Mouse (Mus musculus) midbrain, embryonic 15.5 days (tissue): ENCODE data around the gene Rnf181. TPM values are rescaled to one million over a fixed set of nuclear protein-coding genes. Genes with fewer than 3 reads are reported as not detected.

Experiments
- ATAC-seq: fragments of 200-750 bp; cut with Nextera tagmentation; replicated peaks from 2 replicates; pipeline ENCODE4 v1.8.0; 2017; ENCODE audit warnings: moderate TSS enrichment
- H3K27ac ChIP-seq: fragments of 300-500 bp; sonication (generic); 2 replicates; pipeline ENCODE4 v1.5.1; 2015; ENCODE audit warnings: mild to moderate bottlenecking, inconsistent platforms
- H3K27me3 ChIP-seq: fragments of 300-500 bp; sonication (generic); replicated peaks from 2 replicates; pipeline ENCODE4 v1.6.1; 2015; ENCODE audit warnings: inconsistent platforms
- H3K36me3 ChIP-seq: fragments of 300-500 bp; sonication (generic); replicated peaks from 2 replicates; pipeline ENCODE4 v1.6.1; 2015; ENCODE audit warnings: inconsistent platforms
- H3K4me1 ChIP-seq: fragments of 300-500 bp; sonication (generic); 2 replicates; pipeline ENCODE4 v1.6.1; 2015; ENCODE audit warnings: inconsistent platforms
- H3K4me2 ChIP-seq: fragments of 300-500 bp; sonication (generic); 2 replicates; pipeline ENCODE4 v1.6.1; 2015; ENCODE audit warnings: inconsistent platforms, mild to moderate bottlenecking, moderate library complexity
- H3K4me3 ChIP-seq: fragments of 300-500 bp; sonication (generic); 2 replicates; pipeline ENCODE4 v1.5.1; 2015; ENCODE audit warnings: mild to moderate bottlenecking, inconsistent platforms
- H3K9ac ChIP-seq: fragments of 300-500 bp; sonication (generic); 2 replicates; pipeline ENCODE4 v1.6.1; 2015; ENCODE audit warnings: mild to moderate bottlenecking, inconsistent platforms
- H3K9me3 ChIP-seq: fragments of 300-500 bp; sonication (generic); 2 replicates; pipeline ENCODE4 v1.6.1; 2016; ENCODE audit warnings: inconsistent platforms
- WGBS: fragments of 180-500 bp; shearing (Covaris S2); methylation state at CpG from one replicate; pipeline ENCODE4 v1.1.7; 2015; ENCODE audit warnings: mixed read lengths; 5-methylcytosine and 5-hydroxymethylcytosine counted together
- polyA plus RNA-seq: library from polyadenylated mRNA; unstranded; fragments of >200 nt; fragmentation: Nextera tagmentation; extraction: Ambion mirVana; gene quantifications from 2 replicates; pipeline ENCODE4 v1.2.1, GENCODE M21; 2015

The Rnf181 gene
- polyA plus RNA-seq, 1 experiment from 2014 or later = 137 TPM

DNA sequence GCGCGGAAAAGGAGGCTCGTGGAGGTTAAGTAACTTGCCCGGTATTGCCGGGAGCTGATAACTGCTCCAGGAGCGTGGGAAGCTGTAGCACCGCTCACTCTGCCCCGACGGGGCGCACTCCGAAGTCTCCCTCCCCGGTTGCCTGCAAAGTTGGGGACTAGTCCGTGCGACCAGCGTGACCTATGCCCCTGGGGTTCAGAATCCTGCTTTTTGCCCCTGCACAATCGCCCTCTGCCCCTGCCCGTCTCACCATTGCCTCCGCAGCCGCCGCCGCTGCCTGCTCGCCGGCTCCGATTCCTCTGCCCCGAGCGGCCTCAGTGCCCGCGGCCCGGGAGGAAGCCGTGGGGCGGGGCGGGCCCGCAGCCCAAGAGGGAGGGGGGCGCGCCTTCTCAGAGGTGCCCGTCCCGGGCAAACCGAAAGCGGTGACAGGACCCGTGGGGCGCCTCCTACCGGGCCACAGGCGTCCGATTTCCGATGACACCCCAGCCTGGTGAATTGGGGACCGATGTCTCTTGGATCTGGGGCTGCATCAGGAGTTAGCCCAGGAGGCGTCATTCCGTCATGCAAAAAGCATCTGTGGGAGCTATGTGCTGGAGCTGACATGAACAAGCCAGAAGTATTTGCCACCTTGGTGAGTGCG lies 13.5 kb upstream of the Rnf181 start, which contains the start of gene Vamp5:
Vamp5 (minus strand) TSS at position 338 of the 640 bp plus-strand sequence.
- H3K27me3 ChIP-seq = peaks cover 26% of the 10 kb centered on the region
- no peaks in the 10 kb centered on the region for H3K36me3 ChIP-seq
- no peak within 1 kb of the TSS for H3K27ac ChIP-seq
- H3K4me2 ChIP-seq = peak within 1 kb of the TSS; percentile 56
- no peaks in the 10 kb centered on the region for H3K9me3 ChIP-seq
- peaks cover 6% of the 10 kb centered on the region for H3K4me1 ChIP-seq
- 0 out of 2 replicates have a peak, but pooled peaks have one; percentile 9 for ATAC-seq
- H3K4me3 ChIP-seq = peak within 1 kb of the TSS; percentile 39
- peak within 1 kb of the TSS; percentile 38 for H3K9ac ChIP-seq
- 2% methylated on average over 49 of the region's 49 CpGs for WGBS

DNA sequence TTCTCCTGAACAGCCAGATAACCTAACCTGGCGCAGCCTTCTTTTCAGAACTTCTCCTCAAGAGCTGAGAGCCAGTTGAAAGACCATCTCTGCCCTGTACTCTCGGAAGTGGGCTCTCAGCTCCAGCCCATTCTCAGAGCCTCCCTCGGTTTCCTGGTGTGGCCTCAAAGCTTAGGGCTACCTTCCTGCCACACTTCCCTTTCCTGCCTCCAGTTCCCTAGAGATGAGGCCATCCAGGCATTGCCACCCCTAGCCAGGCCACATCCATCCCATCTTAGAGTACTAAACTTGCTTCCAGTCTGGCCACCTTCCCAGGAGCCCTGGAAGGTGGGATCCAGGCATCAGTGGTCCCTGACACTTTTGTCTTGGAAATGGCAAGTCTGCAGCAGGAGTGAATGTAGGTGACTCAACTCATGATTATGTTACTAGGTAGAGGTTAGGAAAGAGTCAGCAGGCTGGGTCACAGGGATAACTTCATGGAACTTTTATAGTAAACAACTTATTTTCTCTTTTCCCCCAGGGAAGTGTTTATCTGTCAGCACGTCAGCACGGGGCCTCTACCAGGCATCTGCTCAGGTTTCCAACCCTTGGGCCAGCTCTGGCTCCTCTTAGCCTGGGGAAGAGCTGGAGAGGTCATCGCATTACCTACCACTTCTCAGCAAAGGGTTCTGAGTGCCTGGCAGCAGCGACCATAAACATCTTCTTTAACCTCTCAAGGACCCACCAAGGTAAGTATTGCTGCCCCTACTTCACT lies 12.8 kb upstream of the Rnf181 start:
- Histone ChIP-seq H3K4me1 (peaks cover 6% of the 10 kb centered on the region), H3K27ac (no peak overlapping the region), H3K36me3 (no peaks in the 10 kb centered on the region), H3K4me2 (peak overlapping the region; percentile 56; the same call in 1 of the 2 replicates), H3K9ac (no peak overlapping the region), H3K9me3 (no peaks in the 10 kb centered on the region), H3K27me3 (peaks cover 26% of the 10 kb centered on the region), H3K4me3 (peak overlapping the region; percentile 39; the same call in 1 of the 2 replicates)
- no peak for ATAC-seq
- WGBS = 43% methylated on average over 7 of the region's 7 CpGs

DNA sequence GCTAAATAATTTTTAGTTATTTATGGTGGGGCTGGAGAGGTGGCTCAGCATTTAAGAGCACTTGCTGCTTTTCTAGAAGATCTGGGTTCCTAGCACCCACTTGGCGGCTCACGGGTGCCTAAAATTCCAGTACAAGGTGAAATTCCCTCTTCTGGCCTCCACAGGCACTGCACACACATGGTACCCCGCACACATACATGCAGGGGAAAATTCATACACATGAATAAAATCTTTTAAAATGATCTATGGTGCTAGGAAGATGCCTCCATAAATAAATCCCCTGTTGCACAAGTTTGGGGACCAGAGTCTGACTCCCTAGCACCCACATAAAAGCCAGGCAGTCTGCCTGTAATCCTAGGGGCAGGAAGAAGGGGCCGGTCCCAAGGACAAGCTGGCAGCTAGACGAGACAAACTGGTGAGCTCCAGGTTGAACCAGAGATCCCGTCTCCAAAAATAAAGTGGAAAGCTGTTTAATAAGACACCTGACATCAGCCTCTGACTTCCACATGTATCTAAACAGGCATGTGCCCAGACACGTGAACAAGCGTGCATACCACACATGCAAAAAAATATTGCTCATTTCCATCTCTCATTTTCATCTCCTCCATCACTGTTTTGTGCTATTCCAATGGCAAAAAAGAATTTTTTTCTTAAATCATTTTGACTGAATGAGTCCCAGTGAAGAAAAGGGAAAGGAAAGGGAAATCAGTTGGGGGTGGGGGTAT lies 11.9 kb upstream of the Rnf181 start:
- no peak overlapping the region for H3K4me3 ChIP-seq
- peaks cover 26% of the 10 kb centered on the region for H3K27me3 ChIP-seq
- H3K27ac ChIP-seq = no peak overlapping the region
- no peaks in the 10 kb centered on the region for H3K9me3 ChIP-seq
- no peaks in the 10 kb centered on the region for H3K36me3 ChIP-seq
- H3K4me2 ChIP-seq = no peak overlapping the region
- H3K9ac ChIP-seq = no peak overlapping the region
- peaks cover 6% of the 10 kb centered on the region for H3K4me1 ChIP-seq
- no peak for ATAC-seq
- 83% methylated on average over 8 of the region's 8 CpGs for WGBS

DNA sequence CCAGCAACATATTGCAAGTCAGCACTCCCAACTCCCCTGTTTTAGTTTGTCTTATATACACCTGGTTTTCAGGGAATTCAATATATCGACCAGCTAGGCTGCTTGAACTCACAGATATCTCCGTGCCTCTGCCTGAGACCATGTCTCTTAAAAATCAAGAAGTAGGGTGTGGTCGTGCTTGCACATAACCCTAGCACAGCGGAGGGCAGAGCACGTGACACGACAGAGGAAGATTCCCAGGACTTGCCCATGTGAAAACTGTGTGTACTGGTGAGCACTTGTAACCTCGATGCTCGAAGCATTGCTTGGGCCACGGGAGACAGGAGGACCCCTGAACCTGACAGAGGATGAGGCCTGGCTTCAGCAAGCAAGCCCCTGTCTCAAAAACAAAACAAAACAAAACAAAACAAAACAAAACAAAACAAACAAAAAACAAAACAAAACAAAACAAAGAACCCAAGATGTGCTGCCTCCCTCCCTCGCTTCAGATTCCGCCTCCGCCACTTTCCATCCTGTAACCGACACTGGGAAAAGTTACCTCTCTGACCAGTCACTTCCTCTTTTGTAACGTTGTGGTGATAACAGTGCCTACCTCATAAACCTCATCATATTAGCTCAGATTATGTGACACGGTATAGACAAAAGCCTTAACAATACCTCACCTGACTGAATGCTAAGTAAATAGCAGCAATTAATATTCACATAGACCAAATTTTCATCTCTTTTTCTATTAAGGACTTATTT lies 8.2 kb upstream of the Rnf181 start:
- ATAC-seq = no peak
- H3K4me3 ChIP-seq = no peak overlapping the region

DNA sequence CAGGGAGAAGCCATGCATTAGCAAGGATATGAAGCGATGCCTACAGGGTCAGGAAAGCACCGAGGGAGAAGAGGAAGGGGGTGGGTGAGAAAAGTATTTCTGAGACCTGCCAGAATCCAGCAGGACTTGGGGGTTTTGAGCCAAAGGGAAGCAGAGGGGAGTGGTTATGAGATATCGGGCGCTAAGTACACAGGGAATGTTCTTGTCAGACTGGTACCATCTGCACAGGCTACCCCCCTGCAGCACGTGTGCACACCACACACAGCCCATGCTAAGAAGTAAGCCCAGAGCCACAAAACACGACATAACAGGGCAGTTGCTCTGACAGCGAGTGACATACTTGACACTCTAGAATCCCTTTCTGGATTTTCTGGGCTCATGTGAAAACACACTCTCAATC lies 7.5 kb upstream of the Rnf181 start:
- Histone ChIP-seq H3K36me3 (no peaks in the 10 kb centered on the region), H3K4me1 (no peaks in the 10 kb centered on the region), H3K4me2 (no peak overlapping the region), H3K4me3 (no peak overlapping the region), H3K9ac (no peak overlapping the region), H3K27me3 (peaks cover 9% of the 10 kb centered on the region), H3K27ac (no peak overlapping the region), H3K9me3 (no peaks in the 10 kb centered on the region)
- WGBS = 68% methylated on average over 7 of the region's 7 CpGs
- no peak for ATAC-seq

More for the DNA sequence above, 8.2 kb upstream of the Rnf181 start:
- Histone ChIP-seq H3K27ac (no peak overlapping the region), H3K9me3 (no peaks in the 10 kb centered on the region), H3K9ac (no peak overlapping the region), H3K4me2 (no peak overlapping the region), H3K4me1 (peaks cover under 1% of the 10 kb centered on the region), H3K27me3 (peaks cover 17% of the 10 kb centered on the region), H3K36me3 (no peaks in the 10 kb centered on the region)
- WGBS = 90% methylated on average over 15 of the region's 15 CpGs

DNA sequence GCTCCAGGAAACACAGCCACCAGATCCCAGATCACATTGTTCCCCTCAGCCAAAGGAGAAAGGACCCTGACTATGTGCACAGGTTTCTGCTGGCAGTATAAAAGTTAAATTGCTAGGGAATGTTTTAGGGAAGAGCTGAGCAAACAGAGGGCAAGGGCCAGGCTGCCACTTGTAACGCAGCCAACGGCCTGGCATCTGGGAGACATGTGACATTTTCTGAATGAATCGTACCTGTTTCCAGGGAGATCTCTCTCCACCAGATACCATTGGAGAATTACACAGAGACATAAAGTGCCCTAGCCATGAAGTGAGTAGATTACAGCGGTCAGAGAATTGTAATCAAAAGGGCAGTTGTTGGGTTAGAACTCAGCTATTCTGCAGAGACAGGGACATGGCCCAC lies 6.4 kb upstream of the Rnf181 start:
- H3K4me3 ChIP-seq = no peak overlapping the region
- no peak for ATAC-seq
- H3K9me3 ChIP-seq = no peaks in the 10 kb centered on the region
- H3K4me1 ChIP-seq = no peaks in the 10 kb centered on the region
- no peak overlapping the region for H3K9ac ChIP-seq
- no peaks in the 10 kb centered on the region for H3K27me3 ChIP-seq
- H3K4me2 ChIP-seq = no peak overlapping the region
- H3K36me3 ChIP-seq = no peaks in the 10 kb centered on the region
- H3K27ac ChIP-seq = no peak overlapping the region
- 82% methylated on average over 4 of the region's 4 CpGs for WGBS

DNA sequence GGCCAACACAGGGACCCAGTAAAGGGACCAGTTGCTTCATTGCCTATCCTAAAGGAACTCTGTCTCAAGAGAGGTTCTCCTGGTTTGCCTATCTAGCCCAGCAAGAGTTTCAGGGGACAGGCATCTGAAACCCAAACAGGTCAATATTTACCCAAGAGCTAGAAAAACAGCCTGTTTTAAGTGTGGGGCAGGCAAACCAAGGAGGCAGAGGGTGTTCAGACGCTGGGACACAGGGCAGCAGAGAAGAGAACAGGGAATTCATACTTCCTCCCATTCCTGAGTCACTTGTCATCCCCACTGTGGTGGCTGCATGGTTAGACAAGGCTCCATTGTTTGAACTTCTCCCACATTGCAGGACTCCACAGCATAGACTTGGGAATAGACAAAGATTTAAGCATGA lies 4.8 kb upstream of the Rnf181 start:
- Histone ChIP-seq H3K36me3 (no peaks in the 10 kb centered on the region), H3K4me2 (no peak overlapping the region), H3K9me3 (no peaks in the 10 kb centered on the region), H3K9ac (no peak overlapping the region), H3K27ac (no peak overlapping the region), H3K4me1 (no peaks in the 10 kb centered on the region), H3K4me3 (no peak overlapping the region), H3K27me3 (no peaks in the 10 kb centered on the region)
- 38% methylated on average over 1 of the region's 1 CpGs for WGBS
- ATAC-seq = no peak

DNA sequence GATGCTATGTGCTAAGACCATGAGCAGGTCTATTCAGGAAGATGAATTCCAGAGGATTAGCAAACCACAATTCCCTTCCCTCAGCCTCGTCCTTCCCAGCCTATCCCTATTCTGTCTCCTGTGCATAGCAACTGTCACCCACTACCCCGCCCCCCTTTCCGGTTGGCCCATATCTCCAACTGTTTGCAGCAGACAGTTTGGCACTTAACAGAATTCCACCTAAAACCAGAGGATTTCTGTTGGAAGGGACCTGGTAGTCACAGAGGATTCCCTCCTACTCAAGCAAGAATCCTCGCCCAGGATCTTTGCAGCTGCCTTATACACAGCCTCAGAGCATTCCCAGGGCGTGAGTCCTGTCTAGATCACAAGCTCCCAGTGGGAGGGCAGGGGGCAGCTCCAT lies 4.4 kb upstream of the Rnf181 start:
- no peaks in the 10 kb centered on the region for H3K36me3 ChIP-seq
- no peak overlapping the region for H3K27ac ChIP-seq
- H3K4me2 ChIP-seq = no peak overlapping the region
- ATAC-seq = no peak
- H3K9ac ChIP-seq = no peak overlapping the region
- H3K4me3 ChIP-seq = no peak overlapping the region
- WGBS = 39% methylated on average over 5 of the region's 5 CpGs
- H3K4me1 ChIP-seq = no peaks in the 10 kb centered on the region
- H3K9me3 ChIP-seq = no peaks in the 10 kb centered on the region
- no peaks in the 10 kb centered on the region for H3K27me3 ChIP-seq

DNA sequence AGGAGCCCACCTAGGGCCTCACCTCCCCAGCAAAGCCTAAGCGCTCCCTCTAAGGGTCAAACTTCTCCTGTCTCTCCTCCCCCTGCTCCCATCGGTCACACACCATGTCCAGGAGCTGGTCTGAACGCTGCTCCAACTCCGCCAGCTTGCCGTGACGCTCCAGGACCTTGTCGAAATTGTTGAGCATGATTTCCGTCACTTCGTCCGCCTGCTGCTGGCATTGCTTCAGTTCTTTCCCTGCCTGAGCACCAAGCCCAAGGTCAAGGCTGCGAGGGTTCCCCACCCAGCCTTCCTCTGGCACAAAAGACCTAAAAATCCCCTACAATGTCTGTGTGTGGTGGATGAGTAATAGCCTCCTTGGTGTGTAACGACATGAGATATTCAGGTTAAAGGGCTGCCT lies 3.3 kb upstream of the Rnf181 start:
- Histone ChIP-seq H3K4me3 (no peak overlapping the region), H3K27me3 (no peaks in the 10 kb centered on the region), H3K9me3 (no peaks in the 10 kb centered on the region), H3K27ac (no peak overlapping the region), H3K4me1 (no peaks in the 10 kb centered on the region), H3K36me3 (no peaks in the 10 kb centered on the region), H3K4me2 (no peak overlapping the region), H3K9ac (no peak overlapping the region)
- 84% methylated on average over 12 of the region's 12 CpGs for WGBS
- no peak for ATAC-seq

DNA sequence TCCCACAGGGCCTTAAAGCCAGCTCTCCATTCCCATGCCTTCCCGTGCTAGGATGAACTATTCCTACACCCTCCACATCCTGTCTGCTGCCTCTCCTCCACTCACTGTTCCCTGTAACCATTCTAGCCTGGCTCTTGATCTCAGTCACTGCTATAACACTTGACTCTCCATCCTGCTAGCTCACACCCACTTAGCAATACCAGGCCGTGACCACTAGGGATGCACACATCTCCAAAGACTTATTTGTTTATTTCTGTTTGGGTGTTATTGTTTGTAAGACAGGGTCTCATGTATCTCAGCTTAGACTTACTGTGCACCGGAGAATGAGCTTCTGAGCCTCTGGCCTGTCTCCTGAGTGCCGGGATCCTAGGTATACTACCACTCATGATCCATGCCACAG lies 2.8 kb upstream of the Rnf181 start:
- Histone ChIP-seq H3K27ac (no peak overlapping the region), H3K27me3 (no peaks in the 10 kb centered on the region), H3K4me1 (no peaks in the 10 kb centered on the region), H3K4me2 (no peak overlapping the region), H3K4me3 (no peak overlapping the region), H3K36me3 (no peaks in the 10 kb centered on the region), H3K9me3 (no peaks in the 10 kb centered on the region), H3K9ac (no peak overlapping the region)
- WGBS = 82% methylated on average over 4 of the region's 4 CpGs
- ATAC-seq = no peak

DNA sequence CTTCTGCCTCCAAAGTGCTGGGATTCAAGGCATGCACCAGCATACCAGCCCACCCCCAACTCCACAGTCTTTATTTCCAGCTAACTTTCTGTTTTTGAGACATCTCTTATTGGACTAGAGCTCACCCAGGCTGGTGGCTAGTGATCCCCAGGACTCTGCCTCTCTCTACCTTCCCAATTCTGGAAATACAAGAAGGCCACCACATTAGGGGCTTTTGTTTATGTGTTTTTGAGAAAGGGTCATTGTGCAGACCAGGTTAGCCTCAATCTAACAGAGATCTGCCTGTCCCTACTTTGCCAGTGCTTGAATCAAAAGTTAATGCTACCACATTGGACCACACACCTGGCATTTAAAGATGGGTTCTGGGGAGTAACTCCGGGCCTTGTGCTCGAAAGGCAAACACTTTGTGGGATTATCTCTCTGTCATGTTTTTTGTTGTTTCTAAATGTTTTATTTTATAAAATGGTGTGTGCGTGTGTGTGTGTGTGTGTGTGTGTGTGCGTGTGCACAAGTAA lies 761 bp upstream of the Rnf181 start:
- no peak overlapping the region for H3K4me2 ChIP-seq
- 72% methylated on average over 4 of the region's 4 CpGs for WGBS
- no peaks in the 10 kb centered on the region for H3K27me3 ChIP-seq
- no peak overlapping the region for H3K27ac ChIP-seq
- peaks cover 4% of the 10 kb centered on the region for H3K4me1 ChIP-seq
- no peak overlapping the region for H3K4me3 ChIP-seq
- H3K9ac ChIP-seq = no peak overlapping the region
- no peaks in the 10 kb centered on the region for H3K36me3 ChIP-seq
- no peak for ATAC-seq
- no peaks in the 10 kb centered on the region for H3K9me3 ChIP-seq

DNA sequence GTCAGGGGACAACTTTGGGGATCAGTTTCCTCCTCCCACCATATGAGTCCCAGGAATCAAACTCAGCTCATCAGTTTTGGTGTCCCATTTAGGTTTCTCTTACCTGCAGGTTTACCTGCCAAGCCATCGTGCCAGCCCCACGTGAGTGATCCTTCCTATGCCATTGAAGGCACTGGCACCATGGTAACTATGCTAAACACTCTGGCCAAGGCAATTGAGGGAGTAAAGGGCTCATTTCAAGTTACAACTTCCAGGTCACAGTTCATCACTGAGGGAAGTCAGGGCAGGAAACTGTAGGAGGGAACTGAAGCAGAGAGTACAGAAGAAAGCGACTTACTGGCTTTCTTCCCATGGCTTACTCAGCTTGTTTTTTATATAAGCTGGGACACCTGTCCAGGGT lies 452 bp downstream of the Rnf181 start:
- Histone ChIP-seq H3K27me3 (no peaks in the 10 kb centered on the region), H3K4me1 (peaks cover 9% of the 10 kb centered on the region), H3K4me3 (no peak overlapping the region), H3K9me3 (no peaks in the 10 kb centered on the region), H3K4me2 (no peak overlapping the region), H3K9ac (no peak overlapping the region), H3K36me3 (no peaks in the 10 kb centered on the region), H3K27ac (no peak overlapping the region)
- ATAC-seq = no peak
- WGBS = 67% methylated on average over 3 of the region's 3 CpGs
